In the genomic region with DNA sequence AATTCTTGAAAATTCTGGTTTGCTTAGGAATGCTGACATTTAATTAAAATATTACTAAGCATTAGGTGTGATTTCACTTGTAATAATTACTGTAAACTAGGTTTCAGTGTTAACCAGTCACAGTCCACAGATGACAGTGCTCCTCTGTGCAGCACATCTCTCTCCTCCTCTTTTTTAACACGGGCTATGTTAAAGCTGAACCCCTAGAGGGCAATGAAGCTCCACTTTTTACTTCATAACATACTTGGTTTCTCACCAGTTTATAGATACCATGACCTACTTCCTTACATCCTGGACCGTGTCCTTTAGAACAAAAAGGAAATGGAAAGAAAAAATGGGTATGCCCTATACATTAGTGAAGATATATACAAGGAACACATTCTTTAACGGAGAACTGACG, we compare ENCODE assay signal across 8 mouse cellular contexts. TPM values are rescaled to one million over a fixed set of nuclear protein-coding genes. Genes with fewer than 3 reads are reported as not detected.
A peak's percentile ranks its signal among the peaks of the same experiment; 100 is the strongest.
DNase-seq lines count a peak whose midpoint lies in the region; ATAC-seq and TF ChIP-seq lines count a peak whose summit lies in the region.

No protein-coding gene starts in this region.

- no peaks in the 10 kb centered on the region for H3K36me3 ChIP-seq in intestine, postnatal 0 days (ENCODE audit: control insufficient read depth, insufficient read depth)

- WGBS in intestine, postnatal 0 days = 31% methylated on average over 4 of the region's 4 CpGs

- no peaks in the 10 kb centered on the region for H3K27me3 ChIP-seq in intestine, postnatal 0 days (replicated peaks; ENCODE audit: control insufficient read depth, insufficient read depth, low read length)

- TF ChIP-seq CTCF in layer of hippocampus, adult 2 months (conservative IDR thresholded peaks at IDR 0.05) = peak; percentile 85
- TF ChIP-seq CTCF in intestine, postnatal 0 days (IDR thresholded peaks at IDR 0.05; ENCODE audit: low read depth) = peak; percentile 71

- no peak overlapping the region for H3K4me3 ChIP-seq in layer of hippocampus, adult 2 months
- no peak overlapping the region for H3K4me3 ChIP-seq in intestine, postnatal 0 days (ENCODE audit: low read depth, low read length)

- no peaks in the 10 kb centered on the region for H3K4me1 ChIP-seq in intestine, postnatal 0 days (replicated peaks; ENCODE audit: control insufficient read depth, insufficient read depth, low read length)

- no peak overlapping the region for H3K27ac ChIP-seq in layer of hippocampus, adult 2 months
- no peak overlapping the region for H3K27ac ChIP-seq in intestine, postnatal 0 days (ENCODE audit: low read depth, low read length)

- H3K9me3 ChIP-seq in intestine, postnatal 0 days (ENCODE audit: control insufficient read depth) = no peaks in the 10 kb centered on the region

- ATAC-seq in intestine, postnatal 0 days = no peak

- DNase-seq in layer of hippocampus, adult 2 months (ENCODE audit: low spot score in 2 of 2) = peak in 1 of 2 experiments; percentile 46
- no peak for DNase-seq in layer of hippocampus, postnatal 10 days (ENCODE audit: low spot score in 2 of 2)
- peak; percentile 25 for DNase-seq in ES-CJ7 (ENCODE audit: low read depth, low spot score)
- peak; percentile 84 for DNase-seq in cerebellum, adult 9-10 months
- DNase-seq in testis, postnatal 14 days (ENCODE audit: low spot score) = no peak
- DNase-seq in right cerebral cortex, postnatal 10 days (ENCODE audit: low spot score in 2 of 2) = no peak
- DNase-seq in lung, postnatal 36 days = no peak

- H3K9ac ChIP-seq in intestine, postnatal 0 days (ENCODE audit: low read depth, low read length) = no peak overlapping the region

- no peak overlapping the region for H3K4me2 ChIP-seq in intestine, postnatal 0 days (replicated peaks; ENCODE audit: low read depth)

RNA-seq across cellular contexts. Expression of a gene that starts 50.6 kb away (rescaled TPM):
- 10 to 100 TPM; 13.7 to 14.7 TPM for total RNA-seq in layer of hippocampus, adult 2 months (2021)
- 10 to 100 TPM; 13.4 to 14.5 TPM for total RNA-seq in layer of hippocampus, postnatal 10 days (2021)
- polyA plus RNA-seq in intestine, postnatal 0 days (2015; fragmentation: Nextera tagmentation; extraction: Ambion mirVana) = 125 and 134 TPM in 2 replicates

RNA-seq across cellular contexts. Expression of a gene that starts 59.1 kb away (rescaled TPM):
- total RNA-seq in layer of hippocampus, adult 2 months (2021) = 10 to 100 TPM; 70.9 to 71.2 TPM
- 10 to 100 TPM; 68.1 to 74.1 TPM for total RNA-seq in layer of hippocampus, postnatal 10 days (2021)
- polyA plus RNA-seq in intestine, postnatal 0 days (2015; fragmentation: Nextera tagmentation; extraction: Ambion mirVana) = 72.0 and 74.5 TPM in 2 replicates

Comparison
In these comparisons a context has a peak if more than half of its experiments do, and no peak if none do; other contexts are left out.
1. DNase-seq: peak in ES-CJ7 (single experiment) and cerebellum, adult 9-10 months (single experiment); none in layer of hippocampus, postnatal 10 days (0 of 2), testis, postnatal 14 days (single experiment), right cerebral cortex, postnatal 10 days (0 of 2) and lung, postnatal 36 days (single experiment).